Mouse (Mus musculus): ENCODE data around the gene C5ar1. TPM values are rescaled to one million over a fixed set of nuclear protein-coding genes. Genes with fewer than 3 reads are reported as not detected.
"Not testable (repeated sequence)": the region's sequence is repeated elsewhere in the genome, so short reads cannot be mapped to it uniquely, and the experiment has no call there.

C5ar1 gene
- polyA plus RNA-seq, 1 experiment from 2014 or later: 0.64 TPM

DNA sequence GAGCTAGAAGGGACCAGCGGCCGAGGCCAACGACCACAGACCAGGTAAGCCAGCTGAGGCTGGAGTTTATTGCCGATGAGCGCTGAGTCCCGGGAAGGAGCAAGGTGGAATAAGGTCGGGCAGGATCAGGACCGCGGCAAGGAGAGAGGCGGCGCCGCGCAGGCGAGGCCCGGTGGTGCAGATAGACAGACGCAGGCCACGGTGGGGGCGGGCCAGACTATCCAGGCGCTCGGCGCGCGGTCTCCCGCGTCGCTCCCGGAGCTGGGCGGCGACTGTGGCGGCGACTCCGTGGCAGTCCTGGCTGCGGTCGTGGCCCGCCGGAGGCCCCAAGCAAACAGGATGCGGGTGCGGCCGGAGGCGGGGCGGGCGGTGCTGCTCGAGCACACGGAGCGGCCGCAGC lies 13.3 kb upstream of the C5ar1 start:
- peak overlapping the region; percentile 82 for H3K27ac ChIP-seq (replicated peaks)
- DNase-seq (ENCODE audit: low spot score): peak; percentile 81
- under 1% methylated on average over 46 of the region's 46 CpGs for WGBS

DNA sequence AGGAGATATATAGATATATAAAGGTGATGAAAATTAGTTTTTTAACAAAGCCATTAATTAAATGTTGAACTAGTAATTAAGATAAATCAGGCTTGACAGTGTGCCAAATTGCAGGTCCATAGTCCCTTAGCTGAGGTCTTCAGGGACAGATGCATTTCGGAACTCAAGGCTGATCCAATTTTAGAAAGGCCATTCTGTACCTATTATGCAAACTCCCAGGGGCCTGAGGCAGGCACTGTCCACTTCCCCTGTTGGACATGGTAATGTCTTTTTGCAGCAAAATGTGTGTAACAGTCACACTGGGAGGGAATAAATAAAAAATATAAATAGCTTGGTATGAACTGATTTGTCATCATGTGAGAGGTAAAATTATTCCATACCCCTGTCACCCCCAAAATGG lies 11.8 kb upstream of the C5ar1 start:
- Histone ChIP-seq H3K36me3 (replicated peaks) (peaks cover 13% of the 10 kb centered on the region), H3K4me1 (peaks cover 39% of the 10 kb centered on the region), H3K27ac (replicated peaks) (no peak overlapping the region), H3K4me3 (peak overlapping the region; percentile 18; the same call in 1 of the 2 replicates), H3K27me3 (replicated peaks; ENCODE audit: low read depth, poor library complexity, severe bottlenecking) (peaks cover 34% of the 10 kb centered on the region), H3K9me3 (no peaks in the 10 kb centered on the region)
- 73% methylated on average over 1 of the region's 1 CpGs for WGBS
- DNase-seq (ENCODE audit: low spot score): no peak

More for the DNA sequence above, 13.3 kb upstream of the C5ar1 start:
- Histone ChIP-seq H3K27me3 (replicated peaks; ENCODE audit: low read depth, poor library complexity, severe bottlenecking) (peaks cover 34% of the 10 kb centered on the region), H3K36me3 (replicated peaks) (peaks cover 28% of the 10 kb centered on the region), H3K9me3 (no peaks in the 10 kb centered on the region), H3K4me1 (peaks cover 39% of the 10 kb centered on the region), H3K4me3 (peak overlapping the region; percentile 78)

DNA sequence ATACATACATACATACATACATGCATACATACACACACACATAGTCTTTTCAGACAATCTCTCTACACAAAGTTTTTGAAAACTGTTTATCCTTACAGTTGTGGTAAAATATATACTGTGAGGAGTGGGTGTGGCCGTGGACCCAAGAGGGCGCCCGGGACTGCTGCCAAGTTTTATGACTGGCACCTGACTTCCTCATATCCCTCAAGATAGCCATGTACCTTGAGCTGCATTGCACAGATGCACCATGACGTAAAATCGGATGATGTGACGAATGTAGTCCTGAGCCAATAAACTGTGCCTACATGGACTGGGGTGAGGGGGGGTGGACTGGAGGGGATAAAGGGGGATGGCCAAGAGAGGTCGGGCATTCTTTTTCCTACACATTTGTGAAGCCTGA lies 7.3 kb upstream of the C5ar1 start:
- H3K4me3 ChIP-seq; H3K36me3 ChIP-seq (replicated peaks); H3K4me1 ChIP-seq; H3K27ac ChIP-seq (replicated peaks); DNase-seq (ENCODE audit: low spot score): not testable (repeated sequence)
- peaks cover 18% of the 10 kb centered on the region for H3K27me3 ChIP-seq (replicated peaks; ENCODE audit: low read depth, poor library complexity, severe bottlenecking)
- H3K9me3 ChIP-seq: peaks cover 13% of the 10 kb centered on the region; the same call in 1 of the 2 replicates
- 89% methylated on average over 7 of the region's 7 CpGs for WGBS

GRCm38 (mm10) chr7:16265856-16266255 lies 6.5 kb upstream of the C5ar1 start:
- DNase-seq (ENCODE audit: low spot score): no peak
- no peaks in the 10 kb centered on the region for H3K36me3 ChIP-seq (replicated peaks)
- H3K9me3 ChIP-seq: peaks cover 13% of the 10 kb centered on the region; the same call in 1 of the 2 replicates
- H3K27ac ChIP-seq (replicated peaks): no peak overlapping the region
- no peak overlapping the region for H3K4me3 ChIP-seq
- H3K4me1 ChIP-seq: no peaks in the 10 kb centered on the region
- WGBS: 89% methylated on average over 11 of the region's 11 CpGs
- peaks cover 10% of the 10 kb centered on the region for H3K27me3 ChIP-seq (replicated peaks; ENCODE audit: low read depth, poor library complexity, severe bottlenecking)

- H3K36me3 ChIP-seq (replicated peaks): no peaks in the 10 kb centered on the region
- WGBS: 83% methylated on average over 5 of the region's 5 CpGs
- no peak for DNase-seq (ENCODE audit: low spot score)
- no peak overlapping the region for H3K4me3 ChIP-seq
- H3K27ac ChIP-seq (replicated peaks): no peak overlapping the region
- no peaks in the 10 kb centered on the region for H3K4me1 ChIP-seq
- peaks cover 13% of the 10 kb centered on the region; the same call in 1 of the 2 replicates for H3K9me3 ChIP-seq
- H3K27me3 ChIP-seq (replicated peaks; ENCODE audit: low read depth, poor library complexity, severe bottlenecking): no peaks in the 10 kb centered on the region; the same call in 1 of the 2 replicates
Measured at GRCm38 (mm10) chr7:16263843-16264242, 4.5 kb upstream of the C5ar1 start.

GRCm38 (mm10) chr7:16263015-16263787 lies 3.9 kb upstream of the C5ar1 start:
- Histone ChIP-seq H3K4me3 (no peak overlapping the region), H3K27ac (replicated peaks) (no peak overlapping the region), H3K36me3 (replicated peaks) (no peaks in the 10 kb centered on the region), H3K4me1 (no peaks in the 10 kb centered on the region), H3K27me3 (replicated peaks; ENCODE audit: low read depth, poor library complexity, severe bottlenecking) (no peaks in the 10 kb centered on the region), H3K9me3 (peaks cover 13% of the 10 kb centered on the region; the same call in 1 of the 2 replicates)
- 33% methylated on average over 8 of the region's 8 CpGs for WGBS
- DNase-seq (ENCODE audit: low spot score): peak; percentile 74

DNA sequence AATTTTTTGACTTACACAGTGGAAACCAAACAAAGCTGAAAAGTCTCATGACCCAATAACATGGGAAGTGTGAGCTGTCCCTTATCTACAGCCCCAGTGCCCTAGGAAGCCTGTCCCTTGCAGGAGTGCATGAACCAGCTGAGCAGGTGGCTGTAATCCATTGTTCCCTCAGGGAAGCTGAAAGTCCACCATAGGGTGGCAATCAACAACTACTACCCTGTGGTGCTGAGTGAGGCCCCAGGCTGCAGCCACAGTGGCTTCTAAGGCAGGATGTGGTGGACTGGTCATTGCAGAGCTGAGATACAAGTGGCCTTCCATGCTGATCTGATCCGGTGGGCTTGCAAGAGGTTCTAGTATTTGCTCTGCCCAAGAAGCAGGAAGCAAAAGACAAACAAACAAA lies 1.8 kb upstream of the C5ar1 start:
- Histone ChIP-seq H3K27me3 (replicated peaks; ENCODE audit: low read depth, poor library complexity, severe bottlenecking) (no peaks in the 10 kb centered on the region), H3K36me3 (replicated peaks) (no peaks in the 10 kb centered on the region), H3K4me1 (no peaks in the 10 kb centered on the region), H3K4me3 (no peak overlapping the region), H3K9me3 (peaks cover 13% of the 10 kb centered on the region; the same call in 1 of the 2 replicates), H3K27ac (replicated peaks) (no peak overlapping the region)
- 74% methylated on average over 1 of the region's 1 CpGs for WGBS
- DNase-seq (ENCODE audit: low spot score): no peak

GRCm38 (mm10) chr7:16257830-16258229 lies 1.5 kb downstream of the C5ar1 start:
- Histone ChIP-seq H3K4me3 (no peak overlapping the region), H3K27me3 (replicated peaks; ENCODE audit: low read depth, poor library complexity, severe bottlenecking) (no peaks in the 10 kb centered on the region), H3K4me1 (no peaks in the 10 kb centered on the region), H3K36me3 (replicated peaks) (no peaks in the 10 kb centered on the region), H3K9me3 (no peaks in the 10 kb centered on the region), H3K27ac (replicated peaks) (no peak overlapping the region)
- DNase-seq (ENCODE audit: low spot score): no peak
- WGBS: 88% methylated on average over 11 of the region's 11 CpGs

GRCm38 (mm10) chr7:16255963-16256362 lies 3.4 kb downstream of the C5ar1 start:
- DNase-seq (ENCODE audit: low spot score); H3K27ac ChIP-seq (replicated peaks); H3K36me3 ChIP-seq (replicated peaks); H3K9me3 ChIP-seq; H3K4me1 ChIP-seq; H3K27me3 ChIP-seq (replicated peaks; ENCODE audit: low read depth, poor library complexity, severe bottlenecking); H3K4me3 ChIP-seq: not testable (repeated sequence)
- WGBS: 83% methylated on average over 4 of the region's 4 CpGs

- Histone ChIP-seq H3K4me1 (no peaks in the 10 kb centered on the region), H3K36me3 (replicated peaks) (no peaks in the 10 kb centered on the region), H3K27me3 (replicated peaks; ENCODE audit: low read depth, poor library complexity, severe bottlenecking) (no peaks in the 10 kb centered on the region), H3K27ac (replicated peaks) (no peak overlapping the region), H3K4me3 (no peak overlapping the region), H3K9me3 (no peaks in the 10 kb centered on the region)
- DNase-seq (ENCODE audit: low spot score): no peak
- 72% methylated on average over 4 of the region's 4 CpGs for WGBS
Measured at GRCm38 (mm10) chr7:16254195-16254594, 5.1 kb downstream of the C5ar1 start.

- Histone ChIP-seq H3K4me3 (no peak overlapping the region), H3K27ac (replicated peaks) (no peak overlapping the region), H3K36me3 (replicated peaks) (no peaks in the 10 kb centered on the region), H3K27me3 (replicated peaks; ENCODE audit: low read depth, poor library complexity, severe bottlenecking) (no peaks in the 10 kb centered on the region), H3K9me3 (no peaks in the 10 kb centered on the region), H3K4me1 (no peaks in the 10 kb centered on the region; the same call in 1 of the 2 replicates)
- WGBS: 81% methylated on average over 5 of the region's 5 CpGs
- no peak for DNase-seq (ENCODE audit: low spot score)
Measured at GRCm38 (mm10) chr7:16250687-16251086, 8.7 kb downstream of the C5ar1 start.

DNA sequence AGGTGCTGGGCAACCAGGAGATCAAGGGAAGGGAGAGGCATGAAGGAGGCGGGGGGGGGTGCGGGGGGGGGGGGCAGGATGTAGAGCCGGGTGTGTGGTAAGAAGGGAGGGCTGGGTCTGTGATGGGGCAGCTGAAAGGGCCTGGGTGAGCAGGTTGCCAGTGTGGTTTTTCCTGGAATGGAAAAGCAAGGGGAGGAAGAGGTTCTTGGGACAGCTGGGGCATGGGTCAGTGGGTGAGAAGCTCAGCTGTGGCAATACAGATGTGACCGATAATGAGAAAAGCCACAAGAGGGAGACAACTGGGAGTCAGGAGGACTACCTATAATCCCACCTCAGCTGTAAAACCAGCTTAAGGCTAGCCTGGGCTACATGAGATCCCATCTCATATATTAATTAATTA lies 13.4 kb downstream of the C5ar1 start:
- H3K27me3 ChIP-seq (replicated peaks; ENCODE audit: low read depth, poor library complexity, severe bottlenecking): no peaks in the 10 kb centered on the region
- no peaks in the 10 kb centered on the region for H3K36me3 ChIP-seq (replicated peaks)
- H3K4me3 ChIP-seq: no peak overlapping the region
- H3K27ac ChIP-seq (replicated peaks): no peak overlapping the region
- no peaks in the 10 kb centered on the region for H3K9me3 ChIP-seq
- no peaks in the 10 kb centered on the region; the same call in 1 of the 2 replicates for H3K4me1 ChIP-seq
- DNase-seq (ENCODE audit: low spot score): no peak
- WGBS: 61% methylated on average over 1 of the region's 4 CpGs

GRCm38 (mm10) chr7:16244067-16244466 lies 15.3 kb downstream of the C5ar1 start, which contains the start of gene C5ar2:
Gene C5ar2 (minus strand): TSS chr7:16244154.
- Histone ChIP-seq H3K27ac (replicated peaks) (no peak within 1 kb of the TSS), H3K9me3 (no peaks in the 10 kb centered on the region), H3K27me3 (replicated peaks; ENCODE audit: low read depth, poor library complexity, severe bottlenecking) (no peaks in the 10 kb centered on the region), H3K4me3 (no peak within 1 kb of the TSS), H3K4me1 (peaks cover 3% of the 10 kb centered on the region; the same call in 1 of the 2 replicates), H3K36me3 (replicated peaks) (no peaks in the 10 kb centered on the region)
- WGBS: 69% methylated on average over 5 of the region's 5 CpGs
- no peak for DNase-seq (ENCODE audit: low spot score)

All from embryonic facial prominence, embryonic 10.5 days (tissue).